Mouse (Mus musculus) urinary bladder, postnatal 25 days (tissue): Measurements from ENCODE around the gene Kcnq1.

Source experiments
- DNase-seq: peaks from one replicate; pipeline ENCODE4 v3.0.0; 2022; ENCODE audit warnings: low spot score

The Kcnq1 gene

GRCm38 (mm10) chr7:143313572-143314319 lies 207.6 kb downstream of the Kcnq1 start:
- DNase-seq, result peak; percentile 78

GRCm38 (mm10) chr7:143318512-143318911 lies 212.3 kb downstream of the Kcnq1 start:
- DNase-seq, result no peak

- DNase-seq, result peak; percentile 9
Measured at GRCm38 (mm10) chr7:143320367-143320766, 214.2 kb downstream of the Kcnq1 start.

GRCm38 (mm10) chr7:143325051-143325450 lies 218.9 kb downstream of the Kcnq1 start:
- DNase-seq, result no peak

- DNase-seq, result no peak
Measured at GRCm38 (mm10) chr7:143328185-143328915, 222.2 kb downstream of the Kcnq1 start.

- DNase-seq, result no peak
Measured at GRCm38 (mm10) chr7:143329110-143329810, 223.1 kb downstream of the Kcnq1 start.

- DNase-seq, result no peak
Measured at GRCm38 (mm10) chr7:143333040-143333439, 226.9 kb downstream of the Kcnq1 start.

GRCm38 (mm10) chr7:143333604-143334003 lies 227.4 kb downstream of the Kcnq1 start:
- no peak for DNase-seq

GRCm38 (mm10) chr7:143338690-143339089 lies 232.5 kb downstream of the Kcnq1 start:
- no peak for DNase-seq

- no peak for DNase-seq
Measured at GRCm38 (mm10) chr7:143340601-143341281, 234.6 kb downstream of the Kcnq1 start.

GRCm38 (mm10) chr7:143341301-143341980 lies 235.3 kb downstream of the Kcnq1 start:
- DNase-seq, result no peak

- DNase-seq, result no peak
Measured at GRCm38 (mm10) chr7:143343781-143344306, 237.7 kb downstream of the Kcnq1 start.

- DNase-seq, result no peak
Measured at GRCm38 (mm10) chr7:143349287-143349686, 243.1 kb downstream of the Kcnq1 start.

- no peak for DNase-seq
Measured at GRCm38 (mm10) chr7:143349848-143350247, 243.7 kb downstream of the Kcnq1 start.

- no peak for DNase-seq
Measured at GRCm38 (mm10) chr7:143355831-143356230, 249.7 kb downstream of the Kcnq1 start.

GRCm38 (mm10) chr7:143357109-143357508 lies 250.9 kb downstream of the Kcnq1 start:
- DNase-seq, result no peak

- no peak for DNase-seq
Measured at GRCm38 (mm10) chr7:143357831-143358230, 251.7 kb downstream of the Kcnq1 start.

- DNase-seq, result no peak
Measured at GRCm38 (mm10) chr7:143359762-143360161, 253.6 kb downstream of the Kcnq1 start.

GRCm38 (mm10) chr7:143360776-143361175 lies 254.6 kb downstream of the Kcnq1 start:
- DNase-seq, result no peak

GRCm38 (mm10) chr7:143364092-143364832 lies 258.1 kb downstream of the Kcnq1 start:
- DNase-seq, result no peak
